Mouse (Mus musculus) midbrain, postnatal 0 days (tissue): ENCODE results near the gene Col6a1. TPM values are rescaled to one million over a fixed set of nuclear protein-coding genes. Genes with fewer than 3 reads are reported as not detected.

ENCODE experiments used
- ATAC-seq: fragments of 200-750 bp; cut with Nextera tagmentation; 2 replicates; pipeline ENCODE4 v1.8.0; 2017; ENCODE audit warnings: moderate number of reproducible peaks, mild to moderate bottlenecking, moderate TSS enrichment, moderate library complexity; ENCODE audit not compliant: low FRiP score
- DNase-seq: peaks from one replicate; pipeline ENCODE4 v3.0.0-alpha.2; 2015; ENCODE audit warnings: low spot score
- H3K27ac ChIP-seq: fragments of 300-500 bp; sonication (generic); 2 replicates; pipeline ENCODE4 v1.5.1; 2014; ENCODE audit warnings: low read depth, mild to moderate bottlenecking, low read length, mixed read lengths
- H3K27me3 ChIP-seq: fragments of 300-500 bp; sonication (generic); 2 replicates; pipeline ENCODE4 v1.6.1; 2014; ENCODE audit warnings: low read length, control low read depth, mixed read lengths; ENCODE audit not compliant: insufficient read depth
- H3K36me3 ChIP-seq: fragments of 300-500 bp; sonication (generic); 2 replicates; pipeline ENCODE4 v1.6.1; 2014; ENCODE audit warnings: low read length, control low read depth, mixed read lengths; ENCODE audit not compliant: insufficient read depth
- H3K4me1 ChIP-seq: fragments of 300-500 bp; sonication (generic); 2 replicates; pipeline ENCODE4 v1.6.1; 2014; ENCODE audit warnings: mild to moderate bottlenecking, control low read depth, antibody characterized with exemption, low read length, mixed read lengths; ENCODE audit not compliant: insufficient read depth
- H3K4me2 ChIP-seq: fragments of 300-500 bp; sonication (generic); 2 replicates; pipeline ENCODE4 v1.6.1; 2014; ENCODE audit warnings: low read depth, mild to moderate bottlenecking, low read length, mixed read lengths; ENCODE audit not compliant: poor library complexity, severe bottlenecking
- H3K4me3 ChIP-seq: fragments of 300-500 bp; sonication (generic); 2 replicates; pipeline ENCODE4 v1.5.1; 2014; ENCODE audit warnings: low read depth, mild to moderate bottlenecking, low read length, moderate library complexity
- H3K9ac ChIP-seq: fragments of 300-500 bp; sonication (generic); replicated peaks from 2 replicates; pipeline ENCODE4 v1.6.1; 2014; ENCODE audit warnings: mild to moderate bottlenecking, low read length, moderate library complexity, mixed read lengths; ENCODE audit not compliant: poor library complexity, severe bottlenecking
- H3K9me3 ChIP-seq: fragments of 300-500 bp; sonication (generic); 2 replicates; pipeline ENCODE4 v1.6.1; 2016; ENCODE audit warnings: low read length, control low read depth
- CTCF ChIP-seq: IDR thresholded peaks from 2 replicates; pipeline ENCODE4 v1.5.1; 2016; ENCODE audit warnings: antibody characterized with exemption, mild to moderate bottlenecking
- WGBS: fragments of 180-500 bp; shearing (Covaris S2); extraction: QIAGEN DNeasy Blood & Tissue Kit; methylation state at CpG from one replicate; pipeline ENCODE4 v1.1.7; 2014; 5-methylcytosine and 5-hydroxymethylcytosine counted together
- polyA plus RNA-seq: library from polyadenylated mRNA; unstranded; fragments of >200 nt; fragmentation: Nextera tagmentation; extraction: Ambion mirVana; gene quantifications from 2 replicates; pipeline ENCODE4 v1.2.1, GENCODE M21; 2015
- total RNA-seq: library from RNA; depleted of rRNA; stranded (reverse); fragments of >200 nt; gene quantifications from 2 replicates; pipeline ENCODE4 v1.2.3, GENCODE M21; 2014

Col6a1 gene
- total and polyA plus RNA-seq, 2 experiments from 2014 or later = 21.7 to 32.7 TPM

GRCm38 (mm10) chr10:76729631-76730620 is 4.0 kb upstream of the Col6a1 start:
- no peak overlapping the region for H3K4me3 ChIP-seq
- H3K27me3 ChIP-seq = no peaks in the 10 kb centered on the region
- H3K36me3 ChIP-seq = no peaks in the 10 kb centered on the region
- peaks cover 10% of the 10 kb centered on the region; the same call in 1 of the 2 replicates for H3K4me1 ChIP-seq
- TF ChIP-seq CTCF = no peak
- DNase-seq (no peak), ATAC-seq (no peak)
- H3K27ac ChIP-seq = no peak overlapping the region
- no peak overlapping the region for H3K4me2 ChIP-seq
- no peaks in the 10 kb centered on the region for H3K9me3 ChIP-seq
- no peak overlapping the region for H3K9ac ChIP-seq
- WGBS = 75% methylated on average over 19 of the region's 19 CpGs

GRCm38 (mm10) chr10:76728369-76728768 is 2.4 kb upstream of the Col6a1 start:
- Histone ChIP-seq H3K9ac (no peak overlapping the region), H3K27me3 (no peaks in the 10 kb centered on the region), H3K4me2 (no peak overlapping the region), H3K4me1 (peaks cover 8% of the 10 kb centered on the region; the same call in 1 of the 2 replicates), H3K36me3 (no peaks in the 10 kb centered on the region), H3K4me3 (no peak overlapping the region), H3K9me3 (no peaks in the 10 kb centered on the region), H3K27ac (no peak overlapping the region)
- no peak for ATAC-seq
- peak; percentile 68 for DNase-seq
- TF ChIP-seq CTCF = peak; percentile 68
- WGBS = 18% methylated on average over 11 of the region's 11 CpGs

- no peaks in the 10 kb centered on the region; the same call in 1 of the 2 replicates for H3K4me1 ChIP-seq
- no peaks in the 10 kb centered on the region for H3K9me3 ChIP-seq
- no peak overlapping the region for H3K9ac ChIP-seq
- 91% methylated on average over 7 of the region's 7 CpGs for WGBS
- H3K36me3 ChIP-seq = no peaks in the 10 kb centered on the region
- H3K4me2 ChIP-seq = no peak overlapping the region
- H3K27me3 ChIP-seq = no peaks in the 10 kb centered on the region
- DNase-seq (no peak), ATAC-seq (no peak)
- H3K4me3 ChIP-seq = no peak overlapping the region
- no peak overlapping the region for H3K27ac ChIP-seq
- TF ChIP-seq CTCF = no peak
Measured at GRCm38 (mm10) chr10:76727301-76727700, 1.3 kb upstream of the Col6a1 start.

GRCm38 (mm10) chr10:76726866-76727265 is 898 bp upstream of the Col6a1 start:
- H3K9ac ChIP-seq = no peak overlapping the region
- no peaks in the 10 kb centered on the region for H3K9me3 ChIP-seq
- DNase-seq (no peak), ATAC-seq (no peak)
- no peak for TF ChIP-seq CTCF
- H3K4me2 ChIP-seq = no peak overlapping the region
- no peaks in the 10 kb centered on the region for H3K4me1 ChIP-seq
- 95% methylated on average over 4 of the region's 4 CpGs for WGBS
- no peak overlapping the region for H3K27ac ChIP-seq
- no peaks in the 10 kb centered on the region for H3K36me3 ChIP-seq
- no peaks in the 10 kb centered on the region for H3K27me3 ChIP-seq
- H3K4me3 ChIP-seq = no peak overlapping the region

- 81% methylated on average over 2 of the region's 2 CpGs for WGBS
- Histone ChIP-seq H3K9ac (no peak overlapping the region), H3K27ac (no peak overlapping the region), H3K27me3 (no peaks in the 10 kb centered on the region), H3K36me3 (no peaks in the 10 kb centered on the region), H3K9me3 (no peaks in the 10 kb centered on the region), H3K4me3 (no peak overlapping the region), H3K4me1 (no peaks in the 10 kb centered on the region), H3K4me2 (peak overlapping the region; percentile 9; the same call in 1 of the 2 replicates)
- DNase-seq (no peak), ATAC-seq (no peak)
- TF ChIP-seq CTCF = no peak
Measured at GRCm38 (mm10) chr10:76725097-76725496, 871 bp downstream of the Col6a1 start.

GRCm38 (mm10) chr10:76724231-76724736 is 1.7 kb downstream of the Col6a1 start:
- WGBS = 54% methylated on average over 5 of the region's 5 CpGs
- no peak overlapping the region for H3K4me3 ChIP-seq
- no peak for TF ChIP-seq CTCF
- H3K9ac ChIP-seq = no peak overlapping the region
- H3K4me1 ChIP-seq = no peaks in the 10 kb centered on the region
- no peak for ATAC-seq
- no peak overlapping the region for H3K27ac ChIP-seq
- no peaks in the 10 kb centered on the region for H3K9me3 ChIP-seq
- H3K36me3 ChIP-seq = no peaks in the 10 kb centered on the region
- H3K27me3 ChIP-seq = no peaks in the 10 kb centered on the region
- DNase-seq = no peak
- H3K4me2 ChIP-seq = no peak overlapping the region
